Mouse (Mus musculus): ENCODE measurements around the gene Timp3. TPM values are rescaled to one million over a fixed set of nuclear protein-coding genes. Genes with fewer than 3 reads are reported as not detected.

The Timp3 gene
- total RNA-seq, 1 experiment: 28.8 TPM

DNA sequence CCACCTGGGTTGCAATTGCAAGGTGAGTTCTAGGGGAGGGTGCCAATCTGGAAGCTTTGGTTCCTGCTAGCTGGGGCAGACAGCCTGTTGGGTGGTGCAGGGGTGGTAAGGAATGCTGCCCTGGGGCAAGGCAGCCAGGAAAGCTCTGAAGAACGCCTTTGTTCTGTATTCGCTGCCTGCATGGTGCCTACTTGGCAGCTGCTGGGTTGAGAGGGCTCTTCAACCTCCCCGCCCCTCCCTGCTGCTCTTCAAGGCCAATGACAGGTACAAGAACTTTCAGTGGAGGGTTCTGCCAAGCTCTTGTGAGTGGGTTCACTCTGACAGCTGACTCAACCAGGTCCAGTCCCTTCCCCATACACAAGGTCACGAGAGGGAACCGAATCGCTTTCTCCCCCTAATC, 44.5 kb downstream of the Timp3 start:
- Histone ChIP-seq H3K4me3 (ENCODE audit: insufficient read depth in 1 of 2, low read depth in 1 of 2, low read length in 2 of 2, poor library complexity in 1 of 2, severe bottlenecking in 1 of 2) (no peak overlapping the region), H3K36me3 (ENCODE audit: control insufficient read depth, insufficient read depth, low read length, poor library complexity, severe bottlenecking) (no peaks in the 10 kb centered on the region), H3K4me1 (ENCODE audit: control insufficient read depth in 2 of 2, insufficient read depth in 2 of 2, low read length in 2 of 2, poor library complexity in 1 of 2) (peaks cover 4 to 13% of the 10 kb centered on the region in 2 experiments; a peak in 3 of 4 replicates), H3K27ac (ENCODE audit: insufficient read depth, low read depth, low read length, poor library complexity, severe bottlenecking) (no peak overlapping the region), H3K9ac (ENCODE audit: insufficient read depth, low read depth, low read length, poor library complexity, severe bottlenecking) (no peak overlapping the region), H3K9me3 (ENCODE audit: control insufficient read depth, insufficient read depth, low read depth, low read length) (no peaks in the 10 kb centered on the region)
- DNase-seq (ENCODE audit: low read depth, low spot score): no peak
- in situ Hi-C loops (cut with MboI; ENCODE audit: low sequenced_read_pairs in 2 of 2, unreplicated experiment in 2 of 2): no loop called here
- TF ChIP-seq ZC3H11A (IDR thresholded peaks at IDR 0.05; ENCODE audit: borderline replicate concordance, low read depth, low read length) (no peak), HCFC1 (IDR thresholded peaks at IDR 0.05; ENCODE audit: borderline replicate concordance, insufficient read depth, low read length) (no peak), MAFK (IDR thresholded peaks at IDR 0.05; ENCODE audit: insufficient read depth, low read depth, low read length) (no peak), ZNF384 (IDR thresholded peaks at IDR 0.05; ENCODE audit: low read depth, low read length) (no peak), CHD2 (IDR thresholded peaks at IDR 0.05; ENCODE audit: low read depth, low read length) (no peak)

DNA sequence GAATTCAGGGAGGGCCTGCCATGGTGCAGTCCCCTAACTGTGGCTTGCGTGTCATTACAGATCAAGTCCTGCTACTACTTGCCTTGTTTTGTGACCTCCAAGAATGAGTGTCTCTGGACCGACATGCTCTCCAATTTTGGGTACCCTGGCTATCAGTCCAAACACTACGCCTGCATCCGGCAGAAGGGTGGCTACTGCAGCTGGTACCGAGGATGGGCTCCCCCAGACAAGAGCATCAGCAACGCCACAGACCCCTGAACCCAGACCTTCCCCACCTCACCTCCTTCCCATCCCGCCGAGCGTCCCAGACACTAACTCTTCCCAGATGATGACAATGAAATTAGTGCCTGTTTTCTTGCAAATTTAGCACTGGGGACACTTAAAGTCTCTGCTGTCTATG, 45.5 kb downstream of the Timp3 start:
- DNase-seq (ENCODE audit: low read depth, low spot score): no peak
- in situ Hi-C loops (cut with MboI; ENCODE audit: low sequenced_read_pairs in 2 of 2, unreplicated experiment in 2 of 2): no loop called here
- Histone ChIP-seq H3K4me1 (ENCODE audit: control insufficient read depth in 2 of 2, insufficient read depth in 2 of 2, low read length in 2 of 2, poor library complexity in 1 of 2) (peaks cover 0 to 5% of the 10 kb centered on the region in 2 experiments; a peak in 1 of 4 replicates), H3K9ac (ENCODE audit: insufficient read depth, low read depth, low read length, poor library complexity, severe bottlenecking) (no peak overlapping the region), H3K27ac (ENCODE audit: insufficient read depth, low read depth, low read length, poor library complexity, severe bottlenecking) (no peak overlapping the region), H3K36me3 (ENCODE audit: control insufficient read depth, insufficient read depth, low read length, poor library complexity, severe bottlenecking) (no peaks in the 10 kb centered on the region), H3K9me3 (ENCODE audit: control insufficient read depth, insufficient read depth, low read depth, low read length) (no peaks in the 10 kb centered on the region), H3K4me3 (ENCODE audit: insufficient read depth in 1 of 2, low read depth in 1 of 2, low read length in 2 of 2, poor library complexity in 1 of 2, severe bottlenecking in 1 of 2) (no peak overlapping the region)
- no peak for TF ChIP-seq ZC3H11A (IDR thresholded peaks at IDR 0.05; ENCODE audit: borderline replicate concordance, low read depth, low read length)
- no peak for TF ChIP-seq MAFK (IDR thresholded peaks at IDR 0.05; ENCODE audit: insufficient read depth, low read depth, low read length)
- no peak for TF ChIP-seq CHD2 (IDR thresholded peaks at IDR 0.05; ENCODE audit: low read depth, low read length)
- no peak for TF ChIP-seq ZNF384 (IDR thresholded peaks at IDR 0.05; ENCODE audit: low read depth, low read length)
- TF ChIP-seq HCFC1 (IDR thresholded peaks at IDR 0.05; ENCODE audit: borderline replicate concordance, insufficient read depth, low read length): no peak

DNA sequence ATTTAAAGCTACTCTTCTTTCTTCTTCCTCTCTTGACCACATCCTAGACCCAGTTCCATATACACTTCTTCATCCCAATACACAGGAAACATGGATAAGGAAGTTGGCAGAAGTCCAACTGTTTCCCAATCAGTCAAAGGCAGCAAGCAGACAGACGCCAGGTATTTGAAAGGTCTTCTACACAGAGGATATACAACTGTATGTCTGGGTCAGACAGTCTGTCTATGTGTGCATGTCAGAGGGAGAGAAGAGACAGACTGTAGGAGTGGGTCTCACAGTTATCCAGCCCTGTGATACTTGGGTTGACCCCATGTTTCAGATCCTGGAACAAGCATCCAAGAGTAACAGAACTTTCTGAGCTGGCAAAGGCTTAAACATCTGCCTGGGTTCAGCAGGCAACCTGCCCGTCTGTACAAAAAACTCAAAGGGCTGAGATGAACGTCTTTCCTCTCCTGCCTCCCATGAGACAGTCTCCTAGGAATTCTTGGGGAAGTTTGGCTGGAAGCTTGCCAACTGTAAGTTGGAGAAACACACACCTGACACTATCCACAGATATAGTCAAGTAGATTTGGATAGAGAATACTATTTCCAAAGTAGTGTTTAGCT, 46.2 kb downstream of the Timp3 start:
- TF ChIP-seq HCFC1 (IDR thresholded peaks at IDR 0.05; ENCODE audit: borderline replicate concordance, insufficient read depth, low read length) (no peak), ZNF384 (IDR thresholded peaks at IDR 0.05; ENCODE audit: low read depth, low read length) (no peak), MAFK (IDR thresholded peaks at IDR 0.05; ENCODE audit: insufficient read depth, low read depth, low read length) (no peak), CHD2 (IDR thresholded peaks at IDR 0.05; ENCODE audit: low read depth, low read length) (no peak), ZC3H11A (IDR thresholded peaks at IDR 0.05; ENCODE audit: borderline replicate concordance, low read depth, low read length) (no peak)
- no peak overlapping the region for H3K9ac ChIP-seq (ENCODE audit: insufficient read depth, low read depth, low read length, poor library complexity, severe bottlenecking)
- no peak overlapping the region for H3K27ac ChIP-seq (ENCODE audit: insufficient read depth, low read depth, low read length, poor library complexity, severe bottlenecking)
- no peaks in the 10 kb centered on the region for H3K36me3 ChIP-seq (ENCODE audit: control insufficient read depth, insufficient read depth, low read length, poor library complexity, severe bottlenecking)
- no peaks in the 10 kb centered on the region for H3K9me3 ChIP-seq (ENCODE audit: control insufficient read depth, insufficient read depth, low read depth, low read length)
- no peak for DNase-seq (ENCODE audit: low read depth, low spot score)
- H3K4me1 ChIP-seq (ENCODE audit: control insufficient read depth in 2 of 2, insufficient read depth in 2 of 2, low read length in 2 of 2, poor library complexity in 1 of 2): peaks cover 0 to 5% of the 10 kb centered on the region in 2 experiments; a peak in 1 of 4 replicates
- H3K4me3 ChIP-seq (ENCODE audit: insufficient read depth in 1 of 2, low read depth in 1 of 2, low read length in 2 of 2, poor library complexity in 1 of 2, severe bottlenecking in 1 of 2): no peak overlapping the region
- in situ Hi-C loops (cut with MboI; ENCODE audit: low sequenced_read_pairs in 2 of 2, unreplicated experiment in 2 of 2): no loop called here

DNA sequence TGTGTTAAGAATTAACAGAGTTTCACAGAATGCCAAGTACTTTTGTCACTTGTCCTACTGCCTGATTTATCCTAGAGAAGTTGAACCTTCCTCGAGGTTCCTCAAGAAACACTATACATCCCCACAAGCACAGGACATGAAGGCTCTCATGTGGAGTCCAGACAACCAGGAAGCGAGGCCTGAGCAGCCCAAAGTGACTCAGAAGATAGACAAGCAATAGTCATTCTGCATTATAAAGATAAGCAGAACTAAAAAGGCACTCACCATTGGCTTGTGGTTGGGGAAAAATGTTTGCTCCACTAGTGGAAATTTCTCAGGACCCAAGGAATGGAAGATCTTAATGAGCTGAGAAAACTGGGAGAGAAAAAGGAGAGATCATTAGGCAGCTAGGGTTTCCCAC, 51.1 kb downstream of the Timp3 start:
- Histone ChIP-seq H3K36me3 (ENCODE audit: control insufficient read depth, insufficient read depth, low read length, poor library complexity, severe bottlenecking) (no peaks in the 10 kb centered on the region), H3K4me1 (ENCODE audit: control insufficient read depth in 2 of 2, insufficient read depth in 2 of 2, low read length in 2 of 2, poor library complexity in 1 of 2) (no peaks in the 10 kb centered on the region), H3K9me3 (ENCODE audit: control insufficient read depth, insufficient read depth, low read depth, low read length) (no peaks in the 10 kb centered on the region), H3K27ac (ENCODE audit: insufficient read depth, low read depth, low read length, poor library complexity, severe bottlenecking) (no peak overlapping the region), H3K4me3 (ENCODE audit: insufficient read depth in 1 of 2, low read depth in 1 of 2, low read length in 2 of 2, poor library complexity in 1 of 2, severe bottlenecking in 1 of 2) (no peak overlapping the region), H3K9ac (ENCODE audit: insufficient read depth, low read depth, low read length, poor library complexity, severe bottlenecking) (no peak overlapping the region)
- TF ChIP-seq HCFC1 (IDR thresholded peaks at IDR 0.05; ENCODE audit: borderline replicate concordance, insufficient read depth, low read length) (no peak), ZC3H11A (IDR thresholded peaks at IDR 0.05; ENCODE audit: borderline replicate concordance, low read depth, low read length) (no peak)
- in situ Hi-C loops (cut with MboI; ENCODE audit: low sequenced_read_pairs in 2 of 2, unreplicated experiment in 2 of 2): no loop called here
- DNase-seq (ENCODE audit: low read depth, low spot score): no peak

DNA sequence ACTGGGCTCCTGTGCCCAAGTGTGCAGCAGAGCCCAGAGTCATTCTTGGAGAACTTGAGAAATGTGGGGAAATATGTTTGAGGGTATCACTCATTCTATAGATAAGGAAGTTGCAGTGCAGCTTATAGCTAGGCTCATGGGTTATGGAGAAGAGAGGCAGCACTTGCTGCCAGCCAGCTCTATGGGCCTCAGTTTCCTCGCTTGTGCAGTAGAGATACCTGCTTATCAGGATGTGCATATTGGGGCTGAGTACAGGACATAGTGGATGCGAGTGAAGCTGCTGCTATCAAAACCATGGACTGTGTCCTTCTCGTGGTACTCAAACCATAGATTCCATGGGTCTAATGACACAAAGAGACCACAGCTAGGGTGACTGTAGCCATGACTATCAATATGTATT, 52.3 kb downstream of the Timp3 start:
- TF ChIP-seq ZNF384 (IDR thresholded peaks at IDR 0.05; ENCODE audit: low read depth, low read length) (no peak), CHD2 (IDR thresholded peaks at IDR 0.05; ENCODE audit: low read depth, low read length) (no peak), ZC3H11A (IDR thresholded peaks at IDR 0.05; ENCODE audit: borderline replicate concordance, low read depth, low read length) (no peak), HCFC1 (IDR thresholded peaks at IDR 0.05; ENCODE audit: borderline replicate concordance, insufficient read depth, low read length) (no peak), MAFK (IDR thresholded peaks at IDR 0.05; ENCODE audit: insufficient read depth, low read depth, low read length) (no peak)
- H3K27ac ChIP-seq (ENCODE audit: insufficient read depth, low read depth, low read length, poor library complexity, severe bottlenecking): no peak overlapping the region
- H3K4me1 ChIP-seq (ENCODE audit: control insufficient read depth in 2 of 2, insufficient read depth in 2 of 2, low read length in 2 of 2, poor library complexity in 1 of 2): no peaks in the 10 kb centered on the region
- in situ Hi-C loops (cut with MboI; ENCODE audit: low sequenced_read_pairs in 2 of 2, unreplicated experiment in 2 of 2): no loop called here
- no peaks in the 10 kb centered on the region for H3K9me3 ChIP-seq (ENCODE audit: control insufficient read depth, insufficient read depth, low read depth, low read length)
- H3K9ac ChIP-seq (ENCODE audit: insufficient read depth, low read depth, low read length, poor library complexity, severe bottlenecking): no peak overlapping the region
- H3K36me3 ChIP-seq (ENCODE audit: control insufficient read depth, insufficient read depth, low read length, poor library complexity, severe bottlenecking): no peaks in the 10 kb centered on the region
- no peak for DNase-seq (ENCODE audit: low read depth, low spot score)
- no peak overlapping the region for H3K4me3 ChIP-seq (ENCODE audit: insufficient read depth in 1 of 2, low read depth in 1 of 2, low read length in 2 of 2, poor library complexity in 1 of 2, severe bottlenecking in 1 of 2)
